Mouse (Mus musculus) hematopoietic stem cell, adult 5-6 weeks (primary cell): ENCODE results near the gene Mapk11. TPM values are rescaled to one million over a fixed set of nuclear protein-coding genes. Genes with fewer than 3 reads are reported as not detected.

Source experiments
- ATAC-seq, 2 experiments: fragments of 125-278 bp in 1 of 2; replicated peaks in 1 of 2; 2 replicates each; pipeline ENCODE4 v1.8.0; 2016 to 2017; ENCODE audit warnings: inconsistent platforms in 2 of 2, mild to moderate bottlenecking in 2 of 2, moderate number of reproducible peaks in 2 of 2, low read depth in 1 of 2, moderate TSS enrichment in 1 of 2; ENCODE audit not compliant: low FRiP score in 2 of 2, poor library complexity in 2 of 2, severe bottlenecking in 2 of 2, insufficient read depth in 1 of 2, low TSS enrichment in 1 of 2
- total RNA-seq: library from RNA; stranded (forward); fragments of 172-1452, 232-1000 nt; gene quantifications from 2 replicates; pipeline ENCODE4 v1.2.3, GENCODE M21; 2017

The Mapk11 gene
- total RNA-seq, 1 experiment from 2014 or later: 1.6 TPM

DNA sequence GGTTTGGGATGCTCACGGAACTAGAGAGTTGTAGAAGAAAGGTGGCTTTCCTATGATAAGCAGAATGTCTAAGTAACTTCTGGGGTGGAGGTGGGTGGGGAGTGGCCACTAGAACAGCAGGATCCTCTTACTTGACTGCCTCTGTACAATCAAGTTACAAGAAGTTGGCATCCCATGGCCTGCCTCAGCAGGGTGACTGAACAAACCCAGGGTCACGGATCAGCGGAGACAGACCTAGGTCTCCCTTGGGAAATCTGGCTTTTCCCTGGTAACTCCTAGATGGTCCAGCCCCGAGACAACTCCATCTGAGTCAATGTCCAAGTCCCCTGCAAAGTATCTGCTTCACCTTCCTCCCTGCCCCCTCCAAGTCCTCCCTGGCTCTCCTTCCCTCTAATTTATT, 1.5 kb downstream of the Mapk11 start:
- no peak for ATAC-seq

GRCm38 (mm10) chr15:89147456-89147855, 2.0 kb downstream of the Mapk11 start:
- no peak for ATAC-seq

DNA sequence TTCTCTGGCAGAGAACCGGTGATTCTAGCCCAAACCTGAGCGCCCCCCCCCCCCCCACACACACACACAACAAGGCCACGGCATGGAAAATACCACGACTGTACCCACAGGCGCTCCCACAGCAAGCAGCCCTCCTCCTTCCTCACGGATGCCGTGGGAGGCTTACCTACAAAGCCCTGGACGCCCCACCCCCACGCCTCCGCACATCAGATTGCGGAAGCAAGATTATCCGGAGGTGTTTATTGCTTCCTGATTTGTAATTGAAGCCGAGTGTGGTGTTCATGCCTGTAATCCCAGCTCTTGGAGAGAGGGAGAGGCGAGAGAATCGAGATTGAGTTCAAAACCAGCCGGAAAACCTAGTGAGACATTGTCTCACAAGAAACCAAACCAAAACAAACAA, 2.4 kb downstream of the Mapk11 start:
- peak in 1 of 2 experiments; percentile 46; a peak in 2 of 4 replicates for ATAC-seq

- ATAC-seq: no peak
These were observed 2.9 kb downstream of the Mapk11 start for GRCm38 (mm10) chr15:89146537-89146936.

DNA sequence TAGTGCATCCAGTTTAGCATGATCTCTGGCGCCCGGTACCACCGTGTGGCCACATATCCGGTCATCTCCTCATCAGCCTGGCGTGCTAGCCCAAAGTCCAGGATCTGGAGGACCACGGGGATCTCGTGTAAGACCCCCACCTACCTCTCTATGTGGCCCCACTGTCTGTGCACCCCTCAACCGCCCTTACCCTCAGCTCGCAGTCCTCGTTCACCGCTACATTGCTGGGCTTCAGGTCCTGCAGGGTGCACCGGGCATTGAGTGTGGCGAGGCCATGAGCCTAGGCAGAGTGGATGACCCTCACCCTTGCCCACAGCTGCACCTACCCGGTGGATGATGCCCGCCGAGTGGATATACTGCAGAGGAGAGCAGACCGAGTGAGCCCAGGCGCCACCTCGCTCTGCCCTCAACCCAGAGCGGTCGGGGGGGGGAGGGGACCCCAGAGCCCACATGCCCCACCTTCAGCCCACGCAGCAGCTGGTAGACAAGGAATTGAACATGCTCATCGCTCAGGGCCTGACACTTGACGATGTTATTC, 3.5 kb downstream of the Mapk11 start:
- ATAC-seq: no peak

- peak in 1 of 2 experiments; percentile 16; a peak in 1 of 4 replicates for ATAC-seq
These were observed 4.5 kb downstream of the Mapk11 start for GRCm38 (mm10) chr15:89144965-89145364.

DNA sequence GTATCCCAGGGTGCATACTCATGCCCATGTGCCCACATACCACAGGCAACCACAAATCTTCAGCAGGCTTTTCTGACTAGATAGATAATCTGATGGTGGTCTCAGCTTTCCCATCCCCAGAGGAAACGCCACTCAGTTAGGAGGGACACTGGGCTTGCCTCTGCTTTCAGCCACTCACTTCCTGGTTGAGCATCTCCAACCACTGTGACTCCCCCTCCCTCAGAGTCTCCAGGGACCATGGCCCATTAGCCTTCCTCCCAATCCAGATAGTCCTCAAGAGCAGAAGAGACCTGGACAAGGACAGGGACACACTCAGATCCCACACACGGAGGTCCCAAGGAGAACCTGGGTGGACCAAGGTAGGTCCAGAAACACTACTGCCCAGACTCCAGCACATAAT, 6.3 kb downstream of the Mapk11 start:
- no peak for ATAC-seq

GRCm38 (mm10) chr15:89141905-89142304, 7.5 kb downstream of the Mapk11 start:
- no peak for ATAC-seq

- ATAC-seq: no peak
These were observed 8.0 kb downstream of the Mapk11 start for GRCm38 (mm10) chr15:89141443-89141842.

DNA sequence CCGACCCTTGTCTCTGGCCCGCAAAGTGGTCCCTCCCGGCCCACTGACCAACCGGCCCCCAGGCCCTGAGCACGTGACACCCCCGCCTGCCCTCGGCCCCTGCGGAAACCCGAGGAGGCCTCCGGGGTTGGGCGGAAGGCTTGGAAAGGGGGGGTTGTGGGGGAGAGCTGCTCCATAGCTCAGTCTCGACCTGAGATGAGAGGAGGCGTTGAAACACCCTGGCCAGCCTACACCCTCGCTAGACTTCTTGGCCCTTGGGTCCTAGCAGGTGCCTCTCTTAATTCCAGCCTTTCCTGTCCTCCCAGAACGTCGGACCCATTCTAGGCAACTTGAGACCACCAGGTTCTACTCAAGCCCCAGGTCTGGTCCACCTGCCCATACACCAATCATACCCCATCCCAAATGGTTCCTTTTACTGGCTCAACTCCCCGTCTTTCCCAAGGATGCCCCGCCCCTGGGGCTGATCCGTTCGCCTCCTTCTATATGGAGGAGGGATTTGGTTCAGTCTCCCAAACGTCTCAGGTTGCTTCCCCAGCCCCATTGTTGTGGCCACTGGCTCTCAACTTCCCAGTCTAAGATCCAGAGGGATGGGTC, 8.7 kb downstream of the Mapk11 start, which contains the start of gene Mapk12:
TSS of gene Mapk12 (minus strand) at position 45 of the 594 bp plus-strand sequence.
- no peak for ATAC-seq

DNA sequence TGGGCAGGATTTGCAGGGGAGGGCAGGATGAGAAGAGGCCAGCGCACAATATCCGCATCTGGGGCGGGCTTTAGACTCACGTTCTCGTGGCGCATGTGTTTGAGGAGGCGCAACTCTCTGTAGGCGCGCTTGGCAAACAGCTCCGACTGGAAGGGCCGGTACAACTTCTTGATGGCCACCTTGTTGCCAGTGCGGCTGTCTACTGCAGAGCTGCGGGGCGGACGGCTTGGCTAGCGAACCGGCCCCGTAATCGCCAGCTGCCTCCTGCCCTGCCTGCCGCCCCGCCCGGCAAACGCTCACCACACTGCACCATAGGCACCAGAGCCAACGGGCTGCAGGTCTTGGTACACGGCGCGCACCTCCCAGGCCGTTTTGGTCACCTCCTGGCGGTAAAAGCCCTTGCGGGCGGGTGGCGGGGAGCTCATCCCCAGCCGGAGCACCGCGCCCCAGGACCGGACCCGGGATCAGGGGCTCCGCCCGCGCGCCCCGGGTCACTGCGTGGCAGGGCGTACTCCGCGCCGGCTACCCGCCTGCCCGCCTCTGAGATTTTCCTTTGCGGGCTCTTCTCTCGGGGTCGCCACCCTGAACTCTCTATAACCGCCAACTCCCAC, 9.3 kb downstream of the Mapk11 start:
- peak in 1 of 2 experiments; percentile 22; a peak in 1 of 4 replicates for ATAC-seq

GRCm38 (mm10) chr15:89138531-89138930, 10.9 kb downstream of the Mapk11 start:
- ATAC-seq: no peak

DNA sequence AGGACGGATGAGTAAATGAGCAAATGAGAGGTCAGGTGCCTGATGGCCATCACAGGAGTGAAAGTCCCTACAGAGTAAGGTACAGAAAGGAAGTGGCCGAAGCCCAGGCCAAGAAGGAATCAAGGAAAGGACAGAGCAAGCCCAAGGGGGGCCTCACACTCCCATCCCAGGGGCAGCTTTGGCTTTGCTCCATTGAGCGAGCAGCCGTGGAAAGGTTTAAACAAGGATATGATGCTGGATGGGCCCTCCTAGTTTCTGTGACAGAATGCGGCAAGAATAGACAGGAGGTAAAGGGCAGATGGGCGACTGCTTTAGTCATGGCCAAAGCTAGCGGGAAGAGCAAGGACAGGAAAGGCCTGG, 11.4 kb downstream of the Mapk11 start:
- no peak for ATAC-seq

DNA sequence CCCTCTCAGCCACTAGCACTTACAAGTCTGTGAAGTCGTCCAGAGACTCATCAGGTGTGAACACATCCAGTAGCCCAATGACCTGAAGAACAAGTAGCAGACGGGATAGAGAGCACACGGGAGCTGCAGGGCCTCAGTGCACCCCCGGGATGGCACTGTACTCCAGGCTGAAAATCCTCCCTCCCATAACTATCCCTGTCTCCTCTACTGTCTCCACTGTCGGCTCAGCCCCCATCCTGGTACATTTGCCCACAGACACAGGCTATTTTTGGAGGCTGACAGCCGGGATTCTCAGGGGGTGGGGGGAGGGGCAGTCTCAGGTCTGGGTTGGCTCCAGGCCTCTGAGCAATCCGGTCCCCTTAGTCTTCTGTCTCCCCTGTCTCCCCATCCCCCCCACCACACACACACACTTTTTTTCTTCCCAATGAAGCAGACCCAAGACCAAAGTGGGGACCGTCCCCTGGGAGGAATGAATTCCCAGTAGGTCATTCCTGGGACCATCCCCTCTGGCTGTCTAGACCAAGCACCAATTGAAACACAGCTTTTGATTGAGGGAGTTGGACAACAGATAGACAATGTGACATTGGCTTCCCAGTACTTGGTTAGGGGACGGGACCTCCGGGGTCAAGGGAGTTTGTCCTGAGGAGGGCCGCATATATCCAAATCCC, 11.9 kb downstream of the Mapk11 start:
- no peak for ATAC-seq

DNA sequence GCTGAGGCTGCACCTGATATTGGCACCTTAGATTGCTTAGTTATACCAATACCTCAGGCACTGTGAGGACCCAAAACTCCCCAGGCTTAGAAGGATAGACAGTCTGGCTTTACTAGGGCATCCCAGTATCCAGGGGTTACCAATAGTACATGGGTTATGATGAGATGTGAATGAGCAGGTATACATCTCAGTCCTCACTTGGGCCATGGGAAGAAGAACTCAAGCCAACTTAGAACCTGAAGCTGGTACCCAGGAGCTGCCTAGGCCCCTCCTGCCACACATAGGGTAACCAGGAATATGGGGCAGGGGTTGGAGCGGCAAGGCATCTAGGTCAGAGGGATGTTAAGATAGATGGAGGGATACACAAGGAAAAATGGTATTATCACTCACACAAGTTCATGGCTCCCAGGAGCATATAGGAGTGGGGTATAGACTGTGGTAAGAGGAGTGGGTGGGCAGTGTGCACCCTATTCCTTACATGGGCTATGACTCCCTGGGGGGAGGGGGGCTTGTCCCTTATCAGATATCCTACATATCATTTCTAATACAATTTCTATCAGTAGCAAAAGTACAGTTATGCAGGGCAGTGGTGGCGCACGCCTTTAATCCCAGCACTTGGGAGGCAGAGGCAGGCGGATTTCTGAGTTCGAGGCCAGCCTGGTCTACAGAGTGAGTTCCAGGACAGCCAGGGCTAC, 12.8 kb downstream of the Mapk11 start:
- no peak for ATAC-seq

DNA sequence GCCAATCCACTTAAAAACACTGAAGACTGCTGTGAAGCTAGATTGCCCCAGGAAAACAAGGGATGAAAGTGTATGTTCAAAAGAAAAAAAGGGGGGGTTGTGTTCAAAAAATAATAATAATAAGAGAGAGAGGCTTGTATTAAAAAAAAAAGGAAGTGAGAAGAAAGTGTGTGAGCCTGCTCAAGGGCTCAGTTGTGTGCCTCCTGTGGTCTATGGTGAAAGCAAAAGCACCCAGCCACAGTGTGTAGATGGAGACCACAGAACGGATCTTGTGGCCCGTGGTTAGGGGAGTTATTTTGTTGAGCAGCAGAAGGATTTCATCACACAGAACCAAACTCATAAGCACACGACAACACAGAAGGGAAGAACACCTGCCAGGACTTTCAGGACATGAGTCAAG, 18.1 kb downstream of the Mapk11 start:
- ATAC-seq: peak; percentile 85 to 87

DNA sequence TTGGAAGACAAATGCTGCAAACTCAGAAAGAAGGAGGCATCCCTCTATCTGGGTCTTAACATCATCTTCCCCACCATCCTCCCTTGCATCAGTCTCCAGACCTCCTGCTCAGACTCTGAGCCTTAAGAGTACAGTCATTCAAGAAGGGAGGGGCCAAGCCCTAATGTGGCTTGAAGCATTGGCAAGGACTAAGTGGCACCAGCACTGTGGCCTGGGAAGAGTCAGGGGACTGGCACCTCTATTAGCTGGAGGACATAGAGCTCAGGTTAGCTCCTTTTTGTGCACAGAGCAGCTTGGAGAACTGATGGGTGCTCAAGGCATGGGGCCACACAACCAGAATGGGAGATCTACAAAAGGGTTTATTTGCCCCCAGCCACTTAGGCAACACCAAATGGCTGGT, 19.2 kb downstream of the Mapk11 start:
- ATAC-seq: no peak
